Mouse (Mus musculus): ENCODE results near the gene Gadd45gip1.

Gene Gadd45gip1

GRCm38 (mm10) chr8:84831490-84831889 lies at the start of gene Gadd45gip1:
Gene Gadd45gip1, plus strand, starts transcription at chr8:84831522.
- DNase-seq: no peak

GRCm38 (mm10) chr8:84781686-84782505 lies 49.4 kb upstream of the Gadd45gip1 start:
- DNase-seq: no peak

GRCm38 (mm10) chr8:84782680-84783079 lies 48.6 kb upstream of the Gadd45gip1 start:
- DNase-seq: no peak

GRCm38 (mm10) chr8:84783198-84783918 lies 48.0 kb upstream of the Gadd45gip1 start:
- no peak for DNase-seq

- DNase-seq: no peak
Measured at GRCm38 (mm10) chr8:84783919-84784581, 47.3 kb upstream of the Gadd45gip1 start.

GRCm38 (mm10) chr8:84784681-84785505 lies 46.4 kb upstream of the Gadd45gip1 start:
- DNase-seq: no peak

GRCm38 (mm10) chr8:84785506-84785755 lies 45.9 kb upstream of the Gadd45gip1 start:
- no peak for DNase-seq

- DNase-seq: no peak
Measured at GRCm38 (mm10) chr8:84785756-84786677, 45.3 kb upstream of the Gadd45gip1 start.

- no peak for DNase-seq
Measured at GRCm38 (mm10) chr8:84786801-84787467, 44.4 kb upstream of the Gadd45gip1 start.

- peak; percentile 59 for DNase-seq
Measured at GRCm38 (mm10) chr8:84787523-84788302, 43.6 kb upstream of the Gadd45gip1 start.

- peak; percentile 68 for DNase-seq
Measured at GRCm38 (mm10) chr8:84788896-84789295, 42.4 kb upstream of the Gadd45gip1 start.

- no peak for DNase-seq
Measured at GRCm38 (mm10) chr8:84789345-84789744, 42.0 kb upstream of the Gadd45gip1 start.

- DNase-seq: no peak
Measured at GRCm38 (mm10) chr8:84789855-84790486, 41.4 kb upstream of the Gadd45gip1 start.

GRCm38 (mm10) chr8:84790537-84790936 lies 40.8 kb upstream of the Gadd45gip1 start:
- DNase-seq: no peak

- DNase-seq: no peak
Measured at GRCm38 (mm10) chr8:84792429-84792947, 38.8 kb upstream of the Gadd45gip1 start.

- no peak for DNase-seq
Measured at GRCm38 (mm10) chr8:84793134-84793533, 38.2 kb upstream of the Gadd45gip1 start.

- peak; percentile 64 for DNase-seq
Measured at GRCm38 (mm10) chr8:84793791-84794485, 37.4 kb upstream of the Gadd45gip1 start.

- no peak for DNase-seq
Measured at GRCm38 (mm10) chr8:84794486-84794885, 36.8 kb upstream of the Gadd45gip1 start.

- no peak for DNase-seq
Measured at GRCm38 (mm10) chr8:84797256-84797797, 34.0 kb upstream of the Gadd45gip1 start.
